Mouse (Mus musculus): ENCODE measurements at regions not wholly inside any gene's neighbourhood (a gene's known extent, or its start where the extent isn't known, plus 50 kb on each side); places are given as distances from the start of the nearest gene placed in this dataset.

GRCm38 (mm10) chr7:73644362-73644904 lies 95.7 kb upstream of the Fam174b start:
- Histone ChIP-seq H3K4me3 (ENCODE audit: low read depth, low read length) (no peak overlapping the region), H3K4me1 (ENCODE audit: control insufficient read depth, insufficient read depth, low read length) (no peaks in the 10 kb centered on the region), H3K9ac (ENCODE audit: low read depth, poor library complexity, severe bottlenecking) (no peak overlapping the region), H3K27me3 (ENCODE audit: control insufficient read depth, insufficient read depth, low read length, poor library complexity, severe bottlenecking) (no peaks in the 10 kb centered on the region), H3K9me3 (replicated peaks; ENCODE audit: control insufficient read depth, insufficient read depth, low read length, poor library complexity, severe bottlenecking) (no peaks in the 10 kb centered on the region), H3K27ac (ENCODE audit: insufficient read depth, low read length) (no peak overlapping the region), H3K36me3 (ENCODE audit: control insufficient read depth, insufficient read depth, low read length, poor library complexity, severe bottlenecking) (no peaks in the 10 kb centered on the region)
- TF ChIP-seq POLR2A (IDR thresholded peaks at IDR 0.05; ENCODE audit: insufficient read depth, low read length) (no peak), EP300 (IDR thresholded peaks at IDR 0.05; ENCODE audit: insufficient read depth, low read depth, low read length) (no peak), CTCF (IDR thresholded peaks at IDR 0.05; ENCODE audit: low read depth, low read length) (no peak)

DNA sequence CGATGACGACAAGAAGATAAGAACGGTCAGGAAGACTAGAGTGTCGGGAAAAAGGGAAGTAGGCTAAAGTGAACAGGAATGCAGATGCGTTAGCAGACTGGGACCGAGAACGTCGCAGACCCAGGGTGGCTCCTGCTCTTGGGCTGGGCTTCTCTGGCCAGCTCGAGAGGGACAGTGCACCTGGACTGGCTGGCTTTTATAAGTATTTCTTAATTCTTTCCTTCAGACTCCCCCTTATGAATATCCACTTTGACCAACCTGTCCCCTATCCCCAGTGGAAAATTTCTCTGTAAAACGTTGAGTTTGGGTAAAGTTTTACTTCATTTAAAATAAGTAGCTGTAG lies 96.1 kb upstream of the Fam174b start:
- TF ChIP-seq CTCF (IDR thresholded peaks at IDR 0.05; ENCODE audit: low read depth, low read length) = no peak
- no peak for TF ChIP-seq EP300 (IDR thresholded peaks at IDR 0.05; ENCODE audit: insufficient read depth, low read depth, low read length)
- no peak for TF ChIP-seq POLR2A (IDR thresholded peaks at IDR 0.05; ENCODE audit: insufficient read depth, low read length)
- Histone ChIP-seq H3K4me3 (ENCODE audit: low read depth, low read length) (no peak overlapping the region), H3K9me3 (replicated peaks; ENCODE audit: control insufficient read depth, insufficient read depth, low read length, poor library complexity, severe bottlenecking) (no peaks in the 10 kb centered on the region), H3K27ac (ENCODE audit: insufficient read depth, low read length) (no peak overlapping the region), H3K27me3 (ENCODE audit: control insufficient read depth, insufficient read depth, low read length, poor library complexity, severe bottlenecking) (no peaks in the 10 kb centered on the region), H3K9ac (ENCODE audit: low read depth, poor library complexity, severe bottlenecking) (no peak overlapping the region), H3K4me1 (ENCODE audit: control insufficient read depth, insufficient read depth, low read length) (no peaks in the 10 kb centered on the region), H3K36me3 (ENCODE audit: control insufficient read depth, insufficient read depth, low read length, poor library complexity, severe bottlenecking) (no peaks in the 10 kb centered on the region)

DNA sequence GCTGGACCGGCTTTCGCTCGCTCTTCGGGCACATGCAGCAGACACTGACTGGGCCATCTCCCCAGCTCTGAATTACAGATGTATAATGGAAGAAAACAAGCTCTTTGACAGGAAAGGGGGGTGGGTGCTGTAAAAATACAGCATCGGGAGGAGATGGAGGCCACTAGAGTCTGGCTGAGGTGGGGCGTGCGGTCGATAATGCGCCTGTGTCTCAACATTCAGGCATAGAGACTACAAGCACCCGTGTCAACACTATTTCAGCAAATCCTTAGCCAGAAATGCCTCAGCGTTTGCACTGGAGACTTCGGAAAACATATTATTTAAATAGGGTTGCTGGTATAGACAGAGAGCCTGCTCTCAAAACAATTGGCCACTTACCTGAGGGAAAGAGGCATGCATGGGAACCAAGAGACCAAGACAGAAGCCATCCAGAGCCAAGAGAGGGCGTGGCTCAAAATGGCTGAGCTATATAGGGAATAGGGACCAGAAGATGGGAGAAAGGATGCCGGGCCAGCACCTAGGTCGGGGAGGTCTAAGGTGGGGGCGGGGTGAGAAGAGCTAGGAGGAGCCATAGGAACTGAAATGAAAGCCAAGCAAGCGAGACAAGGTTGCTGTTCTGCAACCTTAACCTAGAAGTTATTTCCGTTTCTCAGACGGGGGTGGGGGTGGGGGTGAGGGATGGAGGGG lies 96.7 kb upstream of the Fam174b start:
- Histone ChIP-seq H3K27me3 (ENCODE audit: control insufficient read depth, insufficient read depth, low read length, poor library complexity, severe bottlenecking) (no peaks in the 10 kb centered on the region), H3K36me3 (ENCODE audit: control insufficient read depth, insufficient read depth, low read length, poor library complexity, severe bottlenecking) (no peaks in the 10 kb centered on the region), H3K4me1 (ENCODE audit: control insufficient read depth, insufficient read depth, low read length) (no peaks in the 10 kb centered on the region), H3K9ac (ENCODE audit: low read depth, poor library complexity, severe bottlenecking) (no peak overlapping the region), H3K4me3 (ENCODE audit: low read depth, low read length) (no peak overlapping the region), H3K9me3 (replicated peaks; ENCODE audit: control insufficient read depth, insufficient read depth, low read length, poor library complexity, severe bottlenecking) (no peaks in the 10 kb centered on the region), H3K27ac (ENCODE audit: insufficient read depth, low read length) (no peak overlapping the region)
- TF ChIP-seq EP300 (IDR thresholded peaks at IDR 0.05; ENCODE audit: insufficient read depth, low read depth, low read length) (no peak), CTCF (IDR thresholded peaks at IDR 0.05; ENCODE audit: low read depth, low read length) (no peak), POLR2A (IDR thresholded peaks at IDR 0.05; ENCODE audit: insufficient read depth, low read length) (no peak)

GRCm38 (mm10) chr7:73640194-73640593 lies 98.6 kb upstream of the Chd2 start:
- Histone ChIP-seq H3K9ac (ENCODE audit: low read depth, poor library complexity, severe bottlenecking) (no peak overlapping the region), H3K27ac (ENCODE audit: insufficient read depth, low read length) (no peak overlapping the region), H3K27me3 (ENCODE audit: control insufficient read depth, insufficient read depth, low read length, poor library complexity, severe bottlenecking) (no peaks in the 10 kb centered on the region), H3K36me3 (ENCODE audit: control insufficient read depth, insufficient read depth, low read length, poor library complexity, severe bottlenecking) (no peaks in the 10 kb centered on the region), H3K4me1 (ENCODE audit: control insufficient read depth, insufficient read depth, low read length) (no peaks in the 10 kb centered on the region), H3K9me3 (replicated peaks; ENCODE audit: control insufficient read depth, insufficient read depth, low read length, poor library complexity, severe bottlenecking) (no peaks in the 10 kb centered on the region), H3K4me3 (ENCODE audit: low read depth, low read length) (no peak overlapping the region)
- TF ChIP-seq POLR2A (IDR thresholded peaks at IDR 0.05; ENCODE audit: insufficient read depth, low read length) (no peak), EP300 (IDR thresholded peaks at IDR 0.05; ENCODE audit: insufficient read depth, low read depth, low read length) (no peak), CTCF (IDR thresholded peaks at IDR 0.05; ENCODE audit: low read depth, low read length) (no peak)

- H3K9ac ChIP-seq (ENCODE audit: low read depth, poor library complexity, severe bottlenecking) = no peak overlapping the region
- H3K4me1 ChIP-seq (ENCODE audit: control insufficient read depth, insufficient read depth, low read length) = no peaks in the 10 kb centered on the region
- H3K9me3 ChIP-seq (replicated peaks; ENCODE audit: control insufficient read depth, insufficient read depth, low read length, poor library complexity, severe bottlenecking) = no peaks in the 10 kb centered on the region
- TF ChIP-seq EP300 (IDR thresholded peaks at IDR 0.05; ENCODE audit: insufficient read depth, low read depth, low read length) (no peak), POLR2A (IDR thresholded peaks at IDR 0.05; ENCODE audit: insufficient read depth, low read length) (no peak), CTCF (IDR thresholded peaks at IDR 0.05; ENCODE audit: low read depth, low read length) (no peak)
- H3K27ac ChIP-seq (ENCODE audit: insufficient read depth, low read length) = no peak overlapping the region
- no peaks in the 10 kb centered on the region for H3K27me3 ChIP-seq (ENCODE audit: control insufficient read depth, insufficient read depth, low read length, poor library complexity, severe bottlenecking)
- no peaks in the 10 kb centered on the region for H3K36me3 ChIP-seq (ENCODE audit: control insufficient read depth, insufficient read depth, low read length, poor library complexity, severe bottlenecking)
- H3K4me3 ChIP-seq (ENCODE audit: low read depth, low read length) = no peak overlapping the region
Measured at GRCm38 (mm10) chr7:73637810-73638125, 96.1 kb upstream of the Chd2 start.

DNA sequence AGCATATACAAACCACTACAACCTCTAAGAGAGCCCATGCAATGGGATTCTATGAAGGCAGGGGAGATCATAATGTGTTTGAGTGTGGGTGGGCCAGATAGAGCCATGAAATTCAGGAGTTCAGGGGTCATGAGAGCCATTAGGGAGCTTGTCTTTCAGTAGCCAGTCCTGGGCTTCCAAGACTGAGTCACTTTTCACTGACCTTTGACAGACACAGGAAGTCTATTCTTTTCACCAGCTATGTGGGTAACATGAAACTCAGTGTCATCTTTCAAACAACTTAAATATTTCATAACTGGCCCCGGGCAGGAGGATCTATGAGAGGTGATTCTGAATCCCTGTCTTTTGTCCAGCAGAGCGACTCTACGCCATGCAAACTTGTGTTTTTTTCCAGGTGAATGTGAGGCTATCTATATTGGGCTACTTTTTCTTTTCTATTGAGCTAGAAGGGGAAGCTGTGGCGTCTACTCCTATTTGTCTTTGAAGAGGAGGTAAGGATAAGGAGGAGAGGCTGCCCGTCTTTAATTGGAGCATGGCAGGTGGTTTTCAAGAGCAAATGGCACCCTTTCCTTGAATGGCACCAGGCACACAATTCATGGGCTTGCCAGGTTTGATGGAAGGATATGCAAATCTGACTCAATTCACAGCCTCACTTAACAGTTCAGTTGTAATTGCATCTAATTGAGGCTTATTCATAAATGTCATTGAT lies 95.6 kb upstream of the Chd2 start:
- Histone ChIP-seq H3K9me3 (replicated peaks; ENCODE audit: control insufficient read depth, insufficient read depth, low read length, poor library complexity, severe bottlenecking) (no peaks in the 10 kb centered on the region), H3K4me1 (ENCODE audit: control insufficient read depth, insufficient read depth, low read length) (no peaks in the 10 kb centered on the region), H3K4me3 (ENCODE audit: low read depth, low read length) (no peak overlapping the region), H3K9ac (ENCODE audit: low read depth, poor library complexity, severe bottlenecking) (no peak overlapping the region), H3K36me3 (ENCODE audit: control insufficient read depth, insufficient read depth, low read length, poor library complexity, severe bottlenecking) (no peaks in the 10 kb centered on the region), H3K27ac (ENCODE audit: insufficient read depth, low read length) (no peak overlapping the region), H3K27me3 (ENCODE audit: control insufficient read depth, insufficient read depth, low read length, poor library complexity, severe bottlenecking) (no peaks in the 10 kb centered on the region)
- TF ChIP-seq POLR2A (IDR thresholded peaks at IDR 0.05; ENCODE audit: insufficient read depth, low read length) (no peak), CTCF (IDR thresholded peaks at IDR 0.05; ENCODE audit: low read depth, low read length) (no peak), EP300 (IDR thresholded peaks at IDR 0.05; ENCODE audit: insufficient read depth, low read depth, low read length) (no peak)

Measured in ES-Bruce4 (cell line).